Mouse (Mus musculus) adrenal gland, postnatal 25 days (tissue): ENCODE results near the gene Mta3. TPM values are rescaled to one million over a fixed set of nuclear protein-coding genes. Genes with fewer than 3 reads are reported as not detected.
"Not testable (repeated sequence)": the region's sequence is repeated elsewhere in the genome, so short reads cannot be mapped to it uniquely, and the experiment has no call there.

Experiments used
- DNase-seq: peaks from one replicate; pipeline ENCODE4 v3.0.0; 2021; ENCODE audit warnings: mixed read lengths
- total RNA-seq: library from RNA; stranded (reverse); gene quantifications from 2 replicates; pipeline ENCODE4 v1.2.3, GENCODE M21; 2021

Mta3 gene
- total RNA-seq, 1 experiment from 2014 or later, result 88.2 TPM

DNA sequence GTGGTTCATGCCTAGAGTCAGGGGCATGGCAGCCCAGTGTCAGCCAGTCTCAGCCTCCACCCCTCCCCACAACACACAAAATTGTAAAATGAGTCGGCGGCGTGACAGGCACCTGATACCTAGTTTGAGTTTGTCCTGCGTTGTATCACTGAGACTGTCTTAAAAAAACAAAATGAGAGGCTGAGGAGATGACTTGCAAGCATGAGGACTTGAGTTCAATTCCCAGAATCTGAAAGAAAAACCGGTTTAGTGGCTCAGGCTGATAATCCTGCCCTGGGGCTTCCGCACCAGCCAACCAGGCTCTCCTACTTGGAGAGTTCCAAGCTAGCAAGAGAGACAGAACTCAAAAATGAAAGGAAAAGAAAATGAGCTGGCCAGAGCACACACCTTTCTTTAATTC is 2.9 kb downstream of the Mta3 start:
- DNase-seq, result no peak

DNA sequence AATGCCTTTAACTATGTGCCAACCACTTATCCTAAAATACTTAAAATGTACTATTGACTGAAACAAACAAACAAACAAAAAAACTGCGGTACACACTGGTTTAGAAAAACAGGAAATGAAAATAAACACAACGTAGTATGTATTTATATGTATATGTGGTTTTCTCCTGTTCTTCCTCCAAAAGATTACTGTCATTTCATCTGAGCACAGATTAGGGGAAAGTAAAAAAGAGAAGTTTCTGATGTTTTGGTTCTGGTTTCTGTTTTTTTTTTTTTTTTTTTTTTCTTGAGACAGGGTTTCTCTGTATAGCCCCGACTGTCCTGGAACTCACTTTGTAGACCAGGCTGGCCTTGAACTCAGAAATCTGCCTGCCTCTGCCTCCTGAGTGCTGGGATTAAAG is 3.6 kb downstream of the Mta3 start:
- DNase-seq, result not testable (repeated sequence)

DNA sequence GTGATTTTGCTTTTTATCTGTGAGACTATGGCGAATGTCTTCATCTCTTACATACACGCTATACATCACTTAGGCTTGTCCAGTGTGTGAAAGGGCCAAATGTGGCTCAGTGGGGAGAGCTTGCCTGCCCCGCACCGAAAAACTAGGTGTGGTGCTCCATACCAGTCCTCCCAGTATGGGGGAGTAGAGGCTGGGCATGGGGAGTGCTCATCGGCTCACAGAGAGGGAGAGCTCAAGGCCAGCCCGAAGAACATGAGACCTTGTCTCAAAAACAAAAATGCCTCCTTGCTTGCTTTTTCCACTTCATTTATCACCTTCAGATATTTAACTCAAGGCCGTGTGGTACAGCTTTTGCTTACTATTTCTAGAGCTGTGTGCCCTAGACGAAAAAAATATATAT is 4.7 kb downstream of the Mta3 start:
- no peak for DNase-seq

DNA sequence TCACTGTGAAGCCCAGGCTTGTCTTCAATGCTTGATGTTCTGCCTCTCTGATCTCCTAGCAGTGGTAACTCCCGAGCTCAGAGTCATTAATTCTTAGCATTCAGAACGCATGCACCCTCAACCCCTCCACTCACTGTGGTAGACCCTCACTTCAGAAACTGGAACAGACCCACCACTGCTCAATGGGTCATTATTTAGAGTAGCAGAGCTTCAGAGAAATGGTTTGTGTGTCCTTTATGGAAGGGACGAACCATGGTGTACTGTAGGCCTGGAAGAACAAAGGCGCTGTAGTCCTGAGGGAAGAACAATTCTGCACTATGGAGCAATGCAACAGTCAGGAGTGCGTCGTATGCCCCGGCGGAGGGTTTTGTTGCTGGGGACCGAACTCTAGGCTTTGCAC is 6.4 kb downstream of the Mta3 start:
- no peak for DNase-seq

DNA sequence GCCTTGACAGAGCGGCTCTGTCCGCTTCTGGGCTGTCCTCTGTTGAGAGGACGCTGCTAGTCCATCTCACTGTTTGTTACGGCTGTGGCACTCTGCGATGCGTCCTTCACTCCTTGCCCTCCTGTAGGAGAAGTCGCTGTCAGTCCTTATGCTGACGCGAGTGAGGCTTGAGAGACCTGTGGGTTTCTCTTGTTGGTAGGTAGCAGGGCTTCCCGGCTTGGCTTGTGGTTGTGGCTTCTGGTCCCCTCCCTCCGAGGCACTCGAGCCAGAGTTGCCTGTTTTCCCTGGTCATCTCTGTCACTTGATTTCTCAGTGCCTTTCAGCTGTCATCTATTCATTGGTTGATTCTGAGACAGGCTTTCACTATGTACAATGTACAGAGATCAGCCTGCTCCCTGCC is 14.5 kb downstream of the Mta3 start:
- no peak for DNase-seq

DNA sequence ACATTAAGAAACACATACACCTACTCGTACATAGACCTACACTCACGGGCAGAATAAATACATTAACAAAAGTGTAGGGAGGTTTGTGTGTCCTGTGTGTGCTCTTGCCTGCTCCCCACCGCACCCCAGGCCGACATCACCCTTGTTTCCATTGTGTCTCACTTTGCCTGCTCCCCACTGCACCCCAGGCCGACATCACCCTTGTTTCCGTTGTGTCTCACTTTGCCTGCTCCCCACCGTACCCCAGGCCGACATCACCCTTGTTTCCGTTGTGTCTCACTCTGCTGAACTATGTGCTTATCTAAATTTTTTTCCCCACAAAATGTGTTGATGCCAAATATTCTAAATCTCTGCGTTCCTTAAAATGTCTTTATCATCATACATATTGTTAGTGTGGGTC is 15.2 kb downstream of the Mta3 start:
- DNase-seq, result no peak

DNA sequence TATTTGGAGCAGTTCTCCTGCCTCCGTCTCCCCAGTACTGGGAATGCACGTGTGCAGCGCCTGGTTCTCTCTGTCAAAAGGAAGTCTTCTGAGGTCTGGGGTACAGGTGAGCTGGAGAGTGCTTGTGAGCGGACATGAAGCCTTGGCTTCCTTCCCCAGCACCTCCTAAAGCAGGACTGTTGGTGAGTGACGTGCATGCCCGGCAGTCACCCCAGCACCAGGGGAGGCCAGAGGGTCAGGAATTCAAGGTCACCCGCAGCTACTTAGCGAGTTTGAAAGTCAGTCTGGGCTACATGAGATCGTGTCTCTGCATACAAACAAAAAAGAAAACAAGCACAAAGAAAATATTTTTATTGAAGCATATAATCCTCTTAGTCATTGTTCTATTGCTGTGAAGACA is 17.1 kb downstream of the Mta3 start:
- no peak for DNase-seq

DNA sequence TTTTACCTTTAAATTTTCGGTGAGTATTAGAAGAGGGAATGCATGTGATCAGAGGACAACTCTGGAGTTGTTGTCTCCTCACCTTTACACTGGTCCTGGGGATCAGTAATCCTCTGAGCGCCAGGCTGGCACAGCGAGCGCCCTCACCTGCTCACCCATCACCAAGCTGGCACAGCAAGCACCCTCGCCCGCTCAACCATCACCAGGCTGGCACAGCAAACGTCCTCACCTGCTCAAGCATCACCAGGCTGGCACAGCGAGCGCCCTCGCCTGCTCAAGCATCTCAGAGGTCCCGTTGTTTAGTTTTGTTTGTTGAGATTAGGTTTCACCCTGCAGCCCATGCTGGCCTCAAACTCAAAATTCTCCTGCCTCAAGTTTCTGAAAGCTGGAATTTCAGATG is 20.5 kb downstream of the Mta3 start:
- DNase-seq, result no peak

DNA sequence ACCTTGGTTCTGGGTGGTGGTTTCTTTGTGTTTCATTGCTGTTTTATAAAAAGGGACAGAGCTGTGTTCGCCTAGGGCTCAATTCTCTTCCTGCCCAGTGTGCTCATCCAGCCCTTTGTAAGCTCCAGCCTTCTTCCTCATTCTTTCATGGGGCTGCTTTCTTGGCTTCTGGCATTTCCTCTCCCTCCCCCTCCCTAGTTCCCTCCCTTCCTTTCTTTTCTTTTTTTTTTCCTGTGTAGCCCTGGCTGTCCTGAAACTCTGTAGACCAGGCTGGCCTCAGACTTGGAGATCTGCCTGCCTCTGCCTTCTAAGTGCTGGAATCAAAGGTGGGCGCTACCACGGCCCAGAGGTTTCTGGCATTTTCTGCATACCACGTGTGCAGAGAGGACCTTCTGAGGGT is 21.7 kb downstream of the Mta3 start:
- no peak for DNase-seq

DNA sequence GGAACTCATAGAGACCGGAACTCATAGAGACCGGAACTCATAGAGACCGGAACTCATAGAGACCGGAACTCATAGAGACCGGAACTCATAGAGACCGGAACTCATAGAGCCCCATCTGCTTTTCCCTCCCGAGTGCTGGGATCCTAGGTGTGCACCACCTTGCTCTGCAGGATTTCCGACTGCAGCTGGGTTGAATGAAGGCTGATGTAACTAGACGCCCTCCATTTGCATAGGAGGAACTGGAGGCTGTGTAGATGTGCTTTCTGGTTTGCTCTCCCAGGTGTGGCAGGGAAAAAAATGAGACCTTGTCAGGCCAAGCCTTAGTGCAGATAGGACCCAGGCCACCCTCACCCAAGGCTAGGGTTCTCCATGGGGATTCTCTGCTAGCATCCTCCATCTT is 23.1 kb downstream of the Mta3 start:
- DNase-seq, result no peak

DNA sequence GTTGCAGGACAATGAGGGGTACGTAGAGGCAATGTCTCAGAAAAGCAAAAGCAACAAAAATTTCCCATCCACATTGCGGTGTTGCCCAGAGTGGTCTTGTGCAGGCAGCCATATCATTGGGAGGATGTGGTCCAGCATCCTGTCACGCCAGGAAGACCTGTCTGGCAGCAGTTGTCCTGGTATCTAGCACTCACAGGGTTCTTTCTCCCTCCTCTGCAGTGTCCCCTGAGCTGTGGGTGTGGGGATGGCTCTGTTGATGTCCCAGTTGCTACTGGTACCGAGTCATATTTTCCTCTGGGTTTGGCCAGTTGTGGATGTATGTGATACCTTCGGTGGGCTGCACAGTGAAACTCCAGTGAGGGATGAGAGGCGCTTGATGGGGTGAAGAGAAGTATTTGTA is 24.2 kb downstream of the Mta3 start:
- DNase-seq, result no peak

DNA sequence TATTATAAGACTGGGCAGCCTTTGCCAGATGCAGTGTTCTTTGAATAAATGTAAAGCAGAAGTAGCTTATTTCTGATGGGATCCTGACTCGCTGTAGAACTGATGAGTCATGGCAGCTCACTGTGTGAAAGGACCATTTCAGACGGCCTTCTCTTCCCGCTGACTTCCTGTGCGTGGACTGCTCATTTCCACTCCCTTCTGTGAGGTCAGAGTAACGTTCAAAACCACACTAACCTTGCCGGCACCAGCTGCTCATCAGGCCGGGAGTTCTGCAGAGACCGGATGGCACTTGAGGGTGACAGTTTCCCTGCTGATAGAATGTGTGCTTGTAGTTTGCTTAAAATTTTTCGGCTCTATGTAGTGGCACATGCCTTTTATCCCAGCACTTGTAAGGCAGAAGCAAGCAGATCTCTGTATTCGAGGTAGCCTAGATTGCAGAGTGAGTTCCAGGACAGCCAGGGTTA is 26.2 kb downstream of the Mta3 start:
- peak; percentile 36 for DNase-seq

DNA sequence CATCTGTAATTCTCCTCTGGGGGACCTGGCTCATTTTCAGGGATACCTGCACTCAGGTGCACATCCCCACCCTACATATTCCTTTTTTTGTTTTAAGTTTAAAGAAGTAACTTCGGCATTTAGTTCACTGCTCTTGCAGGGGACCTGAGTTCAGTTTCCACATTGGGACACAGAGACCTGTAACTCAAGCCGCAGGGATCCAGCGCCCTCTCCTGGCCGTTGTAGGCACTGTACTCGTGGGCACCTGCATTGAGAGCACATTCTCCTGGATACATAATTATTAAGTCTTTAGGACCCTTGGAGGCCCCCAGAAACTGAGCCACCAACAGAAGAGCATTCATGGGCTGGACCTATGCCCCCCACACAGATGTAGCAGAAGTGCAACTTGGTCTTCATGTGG is 26.8 kb downstream of the Mta3 start:
- DNase-seq, result peak; percentile 80

DNA sequence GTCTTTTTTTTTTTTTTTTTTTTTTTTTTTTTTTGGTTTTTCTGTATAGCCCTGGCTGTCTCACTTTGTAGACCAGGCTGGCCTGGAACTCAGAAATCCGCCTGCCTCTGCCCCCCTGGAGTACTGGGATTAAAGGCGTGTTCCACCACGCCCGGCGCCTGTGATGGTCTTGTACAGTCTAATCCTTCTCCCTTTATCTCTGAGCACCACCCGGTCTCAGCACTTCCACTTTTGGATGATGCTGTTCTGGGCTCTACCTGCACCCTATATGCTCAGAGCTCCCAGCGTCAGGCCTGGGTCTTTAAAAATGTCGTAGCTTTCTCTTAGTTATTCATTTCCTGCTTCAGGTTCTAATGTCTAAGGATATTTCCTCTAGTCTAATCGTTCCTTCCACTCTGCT is 30.7 kb downstream of the Mta3 start:
- no peak for DNase-seq

DNA sequence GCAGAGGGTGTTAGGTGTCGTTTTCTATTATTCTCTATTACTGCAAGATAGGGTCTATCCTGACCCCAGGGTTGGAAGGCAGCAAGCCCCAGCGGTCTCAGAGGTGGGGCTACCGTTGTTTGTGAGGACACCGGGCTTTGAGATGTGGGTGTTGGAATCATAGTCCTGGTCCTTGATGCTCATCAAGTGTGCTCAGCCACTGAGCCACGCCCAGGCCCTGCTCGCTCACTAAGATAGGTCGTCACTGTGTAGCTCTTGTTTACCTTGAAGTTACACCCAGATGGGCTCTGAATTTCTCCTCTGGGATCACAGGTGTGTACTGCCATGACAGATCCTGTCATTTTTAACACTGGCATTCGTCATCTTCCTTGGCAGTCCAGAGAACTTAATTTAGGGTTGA is 31.8 kb downstream of the Mta3 start:
- no peak for DNase-seq

DNA sequence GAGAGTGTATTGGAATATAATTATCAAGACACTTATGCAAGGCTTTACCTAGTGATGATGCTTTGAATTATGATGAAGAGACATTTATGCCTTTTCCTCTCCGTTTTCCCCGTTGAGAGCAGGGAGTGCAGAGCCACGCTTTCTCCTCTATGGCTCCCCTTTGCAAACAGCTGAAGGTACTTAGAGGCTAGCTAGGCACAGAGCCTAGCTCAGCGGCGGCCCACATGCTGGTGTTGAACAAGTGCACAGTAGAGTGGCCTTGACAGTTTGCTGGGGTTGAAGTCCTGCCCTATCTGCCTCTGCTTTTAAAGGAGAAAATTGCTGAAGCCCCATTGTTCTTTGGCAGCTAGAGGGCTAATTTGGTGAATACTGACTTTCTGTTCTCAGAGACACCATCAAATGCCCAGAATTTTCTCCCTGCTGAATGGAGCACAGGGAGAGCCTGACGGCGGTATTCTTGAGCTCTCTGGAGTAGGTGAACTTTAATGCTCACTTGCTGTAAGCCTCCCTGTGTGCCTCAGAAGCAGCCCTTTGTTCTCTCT is 34.2 kb downstream of the Mta3 start:
- no peak for DNase-seq

DNA sequence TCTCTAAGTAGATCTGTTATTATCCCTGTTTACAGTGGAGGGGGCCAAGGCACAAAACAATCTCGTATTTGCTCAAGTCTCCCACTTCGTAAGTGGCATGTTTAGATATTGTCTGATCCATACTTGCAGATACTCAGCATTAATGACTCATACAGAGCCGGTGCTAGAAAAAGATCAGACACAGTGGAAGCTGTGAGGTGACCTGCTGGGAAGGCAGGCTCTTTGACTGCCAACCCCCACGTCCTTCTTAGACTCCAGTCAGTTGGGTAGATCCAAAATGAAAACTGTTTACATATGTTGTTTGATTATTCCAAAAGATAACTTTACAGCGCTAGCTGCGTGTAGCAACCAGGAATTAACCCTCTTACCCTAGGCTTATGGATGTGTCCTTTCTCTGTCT is 35.3 kb downstream of the Mta3 start:
- DNase-seq, result no peak

DNA sequence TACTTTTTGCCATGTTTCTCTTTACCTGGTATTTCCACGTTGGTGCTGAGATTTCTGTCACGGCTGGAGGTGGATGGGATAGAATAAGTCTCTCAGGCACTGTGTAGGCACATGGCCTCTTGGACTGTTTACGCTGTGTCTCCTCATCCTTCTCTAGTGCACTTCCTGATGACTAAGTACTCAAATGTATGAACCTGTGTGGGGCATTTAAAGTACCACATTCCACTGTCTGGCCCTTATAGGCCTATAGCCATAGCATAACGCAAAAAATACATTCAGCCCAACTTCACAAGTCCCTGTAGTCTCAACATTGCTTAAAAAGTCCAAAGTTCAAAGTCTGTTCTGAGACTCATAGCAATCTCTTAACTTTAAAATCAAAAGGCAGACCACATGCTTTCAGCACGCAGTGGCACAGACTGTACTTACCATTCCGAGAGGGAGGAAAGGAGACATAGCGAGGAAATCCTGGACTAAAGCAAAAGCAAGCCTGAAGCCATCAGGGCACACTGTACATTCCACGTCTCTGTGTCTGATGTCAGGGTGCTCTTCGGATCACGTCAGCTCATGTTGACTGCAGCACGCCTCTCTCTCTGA is 38.4 kb downstream of the Mta3 start:
- no peak for DNase-seq

DNA sequence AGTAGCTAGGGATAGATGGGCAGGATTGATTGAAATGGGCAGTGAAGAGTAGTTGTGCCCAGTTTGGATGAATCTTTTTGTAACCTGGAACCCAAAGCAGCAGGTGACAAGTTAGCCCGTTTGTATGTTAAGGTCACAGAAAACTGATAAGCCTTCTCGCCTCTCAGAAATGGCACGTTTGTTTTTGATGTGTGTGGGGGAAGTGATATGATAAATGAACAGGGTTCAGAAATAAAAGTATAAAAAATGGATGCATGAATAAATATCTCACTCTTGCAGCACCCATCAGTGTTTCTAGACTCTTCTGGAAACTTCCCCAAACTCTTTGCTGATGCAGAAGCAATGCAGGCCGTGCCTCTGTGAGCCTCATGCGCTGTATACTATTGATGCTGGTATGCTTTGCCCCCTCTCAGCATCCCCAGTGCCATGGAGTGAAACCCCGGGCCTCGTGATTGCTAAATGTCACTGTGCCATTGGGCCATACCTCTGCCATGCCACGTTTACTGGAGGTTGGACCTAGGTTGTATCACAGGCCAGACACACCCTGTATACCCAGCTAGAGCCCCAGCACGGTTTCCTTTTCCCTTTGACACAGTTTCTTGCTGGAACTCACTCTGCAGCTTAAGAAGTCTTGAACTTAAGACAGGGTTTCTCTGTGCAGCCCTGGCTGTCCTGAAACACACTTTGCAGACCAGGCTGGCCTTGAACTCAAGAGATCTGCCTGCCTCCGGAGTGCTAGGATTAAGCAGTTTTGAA is 41.6 kb downstream of the Mta3 start:
- no peak for DNase-seq

DNA sequence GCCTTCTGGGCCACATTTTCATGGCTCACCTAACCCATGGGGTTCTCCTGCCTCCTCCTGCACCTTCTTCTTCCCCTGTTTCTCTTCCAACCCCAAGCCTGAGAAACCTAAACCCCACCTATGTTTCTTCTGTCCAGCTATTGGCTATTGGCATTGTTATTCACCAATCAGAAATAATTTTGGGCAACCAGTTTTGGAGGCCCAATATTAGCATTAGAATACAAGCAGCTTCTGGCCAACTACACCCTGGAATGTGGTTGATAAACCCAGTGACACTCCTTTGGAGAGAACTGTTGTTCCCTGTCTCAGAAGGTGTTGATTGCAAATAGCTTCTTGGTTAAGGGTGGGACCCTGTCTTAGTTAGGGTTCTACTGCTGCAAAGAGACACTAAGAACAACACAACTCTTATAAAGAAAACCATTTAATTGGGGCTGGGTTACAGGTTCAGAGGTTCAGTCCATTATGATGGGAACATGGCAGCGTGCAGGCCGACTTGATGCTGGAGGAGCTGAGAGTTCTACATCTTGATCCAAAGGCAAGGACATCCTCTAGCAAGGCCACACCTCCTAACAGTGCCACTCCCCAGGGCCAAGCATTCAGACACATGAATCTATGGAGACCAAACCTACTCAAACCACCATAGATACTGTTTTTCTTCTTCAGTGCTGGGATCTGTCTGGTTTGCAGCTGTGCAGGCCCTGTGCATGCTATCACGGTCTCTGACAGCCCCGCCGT is 44.4 kb downstream of the Mta3 start:
- DNase-seq, result no peak

DNA sequence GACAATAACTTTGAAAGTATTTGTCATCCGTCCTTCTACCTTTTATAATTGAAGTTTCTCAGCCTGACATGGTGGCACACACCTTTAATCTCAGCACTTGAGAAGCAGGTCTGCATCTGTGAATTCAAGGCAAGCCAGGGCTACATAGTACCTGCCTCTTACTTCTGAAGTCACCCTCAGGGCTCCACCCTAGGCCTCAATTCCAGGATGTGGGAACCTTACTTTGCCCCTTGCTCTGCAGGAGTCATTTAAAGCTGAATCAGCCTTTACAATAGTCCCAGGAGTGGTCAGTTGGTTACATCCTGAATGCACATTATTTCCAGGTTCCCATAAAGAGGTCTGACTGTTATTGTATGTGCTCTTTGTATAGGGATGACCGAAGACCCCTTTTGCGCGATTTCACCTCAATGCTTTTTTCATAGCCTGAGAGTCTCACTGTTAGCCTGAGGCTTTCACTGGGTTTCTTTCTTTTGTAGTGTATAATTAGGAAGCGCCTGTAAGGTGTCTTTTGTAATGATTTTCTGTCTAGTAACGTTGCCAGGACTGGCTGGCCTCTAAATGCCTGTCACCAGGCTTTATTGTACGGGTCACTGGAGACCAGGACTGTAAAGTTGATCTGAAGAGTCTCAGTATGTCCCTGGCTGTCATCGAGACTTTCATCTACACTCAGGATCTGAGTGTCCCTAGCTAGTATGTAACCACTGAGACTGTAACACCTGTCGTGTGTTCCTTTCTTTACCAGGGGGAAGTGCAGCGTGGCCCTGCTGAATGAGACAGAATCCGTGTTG is 47.3 kb downstream of the Mta3 start:
- DNase-seq, result no peak

DNA sequence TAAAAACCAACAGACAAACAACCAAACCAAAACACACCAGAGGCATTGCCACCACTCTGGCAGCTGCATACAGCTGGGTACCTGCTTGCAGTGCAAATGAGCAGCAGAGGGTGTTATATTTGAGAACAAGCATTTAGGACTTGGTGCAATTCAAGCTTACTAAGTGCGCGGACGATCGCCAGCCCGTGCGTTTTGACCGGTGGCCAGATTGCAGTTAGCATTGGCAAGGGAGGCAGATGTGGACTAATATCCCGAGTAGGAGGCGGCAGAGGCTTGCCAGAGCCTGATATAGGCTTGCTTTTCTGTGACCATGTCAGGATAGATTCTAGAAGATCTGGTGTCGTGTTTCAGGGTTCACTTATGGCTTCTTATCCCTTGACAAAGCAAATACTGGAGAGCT is 52.1 kb downstream of the Mta3 start:
- DNase-seq, result no peak

DNA sequence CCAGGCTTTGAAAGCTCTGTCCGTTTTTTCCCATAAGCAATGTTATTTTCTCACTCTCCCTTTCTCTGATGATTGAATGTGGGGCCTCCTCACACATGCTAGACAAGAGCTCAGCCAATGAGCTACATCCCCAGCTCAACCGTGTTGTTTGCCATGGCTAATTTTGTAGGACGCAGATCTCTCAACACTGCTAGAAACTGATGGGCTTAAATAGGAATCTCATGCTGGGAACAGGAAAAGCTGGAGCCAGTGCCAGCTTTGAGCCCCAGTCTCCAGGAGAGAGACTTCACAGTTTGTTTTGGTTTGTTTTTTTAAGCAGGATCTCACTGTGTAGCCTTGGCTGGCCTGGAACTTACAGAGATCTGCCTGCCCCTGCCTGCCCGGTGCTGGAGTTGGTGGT is 53.6 kb downstream of the Mta3 start:
- no peak for DNase-seq
